Mouse (Mus musculus) spleen, adult 2 months (tissue): ENCODE results near the gene Igf2.

ENCODE experiments used
- CTCF ChIP-seq: fragments of 200-500 bp; IDR thresholded peaks from 2 replicates; pipeline ENCODE4 v1.5.1; 2011; ENCODE audit warnings: mild to moderate bottlenecking, inconsistent platforms; ENCODE audit not compliant: insufficient read depth, insufficient read length, insufficient replicate concordance; ENCODE audit errors: extremely low read depth
- POLR2A ChIP-seq: fragments of 200-500 bp; IDR thresholded peaks from 2 replicates; pipeline ENCODE4 v1.6.1; 2011; ENCODE audit warnings: low read depth, low read length, inconsistent platforms

DNA sequence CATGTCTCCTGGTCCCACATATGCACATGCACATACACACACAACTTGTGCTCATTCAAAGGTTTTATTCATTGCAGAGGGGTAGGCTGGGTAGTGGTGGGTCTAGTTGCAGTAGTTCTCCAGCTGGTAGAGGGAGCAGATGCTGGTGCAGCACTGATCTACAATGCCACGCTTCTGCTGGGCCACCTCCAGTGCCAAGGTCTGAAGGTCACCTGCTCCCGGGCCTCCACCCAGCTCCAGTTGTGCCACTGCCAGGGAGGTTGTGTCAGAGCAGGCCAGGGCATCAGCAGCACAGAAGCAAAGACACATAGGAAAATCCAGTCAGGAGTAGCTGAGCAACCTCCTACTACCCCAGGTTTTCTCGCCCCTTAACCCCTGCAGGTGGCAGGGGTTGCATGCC lies 12.0 kb upstream of the Igf2 start:
- TF ChIP-seq CTCF (no peak), POLR2A (no peak)
